Mouse (Mus musculus): ENCODE data around the gene Cdca4. TPM values are rescaled to one million over a fixed set of nuclear protein-coding genes. Genes with fewer than 3 reads are reported as not detected.

Cdca4 gene
- polyA plus RNA-seq, 1 experiment from 2014 or later = 199 TPM

DNA sequence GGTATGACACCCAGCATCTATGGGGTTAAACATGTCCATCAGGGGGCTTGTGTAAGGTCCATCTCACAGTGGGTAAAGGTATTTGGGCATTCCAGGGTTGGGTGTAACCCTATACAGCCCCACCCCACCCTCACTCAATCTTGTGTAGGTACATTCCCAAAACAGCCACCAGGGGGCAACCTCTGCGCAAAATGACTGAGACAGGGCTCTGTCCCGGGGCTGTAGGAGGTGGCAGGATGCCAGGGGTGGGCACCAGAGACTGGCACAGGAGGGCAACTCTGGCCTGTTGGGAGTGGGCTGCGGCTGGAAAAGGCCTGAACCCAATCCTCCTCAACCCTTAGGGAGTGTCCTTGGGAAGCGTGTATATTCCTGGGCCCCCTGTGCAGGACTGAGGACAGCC, 28.7 kb downstream of the Cdca4 start:
- Histone ChIP-seq H3K9me3 (no peaks in the 10 kb centered on the region), H3K4me3 (no peak overlapping the region), H3K36me3 (replicated peaks) (no peaks in the 10 kb centered on the region), H3K27me3 (ENCODE audit: poor library complexity, severe bottlenecking) (peaks cover 92% of the 10 kb centered on the region), H3K27ac (no peak overlapping the region), H3K4me1 (peaks cover 35% of the 10 kb centered on the region)
- WGBS = 14% methylated on average over 4 of the region's 4 CpGs
- DNase-seq (ENCODE audit: extremely low spot score, low spot score) = peak; percentile 72

- peaks cover 46% of the 10 kb centered on the region for H3K4me1 ChIP-seq
These were observed 29.8 kb downstream of the Cdca4 start for GRCm38 (mm10) chr12:112799237-112799970.

GRCm38 (mm10) chr12:112798716-112799115, 30.5 kb downstream of the Cdca4 start:
- DNase-seq (ENCODE audit: extremely low spot score, low spot score) = no peak
- Histone ChIP-seq H3K27me3 (ENCODE audit: poor library complexity, severe bottlenecking) (peaks cover 84% of the 10 kb centered on the region), H3K27ac (no peak overlapping the region), H3K4me3 (no peak overlapping the region), H3K4me1 (peaks cover 49% of the 10 kb centered on the region), H3K36me3 (replicated peaks) (no peaks in the 10 kb centered on the region), H3K9me3 (no peaks in the 10 kb centered on the region)
- WGBS = 68% methylated on average over 5 of the region's 5 CpGs

More at GRCm38 (mm10) chr12:112799237-112799970, 29.8 kb downstream of the Cdca4 start:
- 82% methylated on average over 10 of the region's 10 CpGs for WGBS
- no peaks in the 10 kb centered on the region for H3K36me3 ChIP-seq (replicated peaks)
- H3K27ac ChIP-seq = no peak overlapping the region
- no peak overlapping the region; the same call in 1 of the 2 replicates for H3K4me3 ChIP-seq
- H3K9me3 ChIP-seq = no peaks in the 10 kb centered on the region
- peaks cover 90% of the 10 kb centered on the region for H3K27me3 ChIP-seq (ENCODE audit: poor library complexity, severe bottlenecking)
- DNase-seq (ENCODE audit: extremely low spot score, low spot score) = no peak

- DNase-seq (ENCODE audit: extremely low spot score, low spot score) = no peak
- Histone ChIP-seq H3K27me3 (ENCODE audit: poor library complexity, severe bottlenecking) (peaks cover 79% of the 10 kb centered on the region), H3K36me3 (replicated peaks) (no peaks in the 10 kb centered on the region), H3K4me1 (peaks cover 50% of the 10 kb centered on the region), H3K4me3 (no peak overlapping the region), H3K9me3 (no peaks in the 10 kb centered on the region), H3K27ac (no peak overlapping the region)
- 55% methylated on average over 5 of the region's 5 CpGs for WGBS
These were observed 30.9 kb downstream of the Cdca4 start for GRCm38 (mm10) chr12:112798332-112798681.

GRCm38 (mm10) chr12:112797672-112798331, 31.4 kb downstream of the Cdca4 start:
- no peak for DNase-seq (ENCODE audit: extremely low spot score, low spot score)
- Histone ChIP-seq H3K4me1 (peaks cover 45% of the 10 kb centered on the region), H3K4me3 (no peak overlapping the region), H3K27ac (no peak overlapping the region), H3K36me3 (replicated peaks) (no peaks in the 10 kb centered on the region), H3K9me3 (no peaks in the 10 kb centered on the region), H3K27me3 (ENCODE audit: poor library complexity, severe bottlenecking) (peaks cover 74% of the 10 kb centered on the region)
- 69% methylated on average over 15 of the region's 15 CpGs for WGBS

DNA sequence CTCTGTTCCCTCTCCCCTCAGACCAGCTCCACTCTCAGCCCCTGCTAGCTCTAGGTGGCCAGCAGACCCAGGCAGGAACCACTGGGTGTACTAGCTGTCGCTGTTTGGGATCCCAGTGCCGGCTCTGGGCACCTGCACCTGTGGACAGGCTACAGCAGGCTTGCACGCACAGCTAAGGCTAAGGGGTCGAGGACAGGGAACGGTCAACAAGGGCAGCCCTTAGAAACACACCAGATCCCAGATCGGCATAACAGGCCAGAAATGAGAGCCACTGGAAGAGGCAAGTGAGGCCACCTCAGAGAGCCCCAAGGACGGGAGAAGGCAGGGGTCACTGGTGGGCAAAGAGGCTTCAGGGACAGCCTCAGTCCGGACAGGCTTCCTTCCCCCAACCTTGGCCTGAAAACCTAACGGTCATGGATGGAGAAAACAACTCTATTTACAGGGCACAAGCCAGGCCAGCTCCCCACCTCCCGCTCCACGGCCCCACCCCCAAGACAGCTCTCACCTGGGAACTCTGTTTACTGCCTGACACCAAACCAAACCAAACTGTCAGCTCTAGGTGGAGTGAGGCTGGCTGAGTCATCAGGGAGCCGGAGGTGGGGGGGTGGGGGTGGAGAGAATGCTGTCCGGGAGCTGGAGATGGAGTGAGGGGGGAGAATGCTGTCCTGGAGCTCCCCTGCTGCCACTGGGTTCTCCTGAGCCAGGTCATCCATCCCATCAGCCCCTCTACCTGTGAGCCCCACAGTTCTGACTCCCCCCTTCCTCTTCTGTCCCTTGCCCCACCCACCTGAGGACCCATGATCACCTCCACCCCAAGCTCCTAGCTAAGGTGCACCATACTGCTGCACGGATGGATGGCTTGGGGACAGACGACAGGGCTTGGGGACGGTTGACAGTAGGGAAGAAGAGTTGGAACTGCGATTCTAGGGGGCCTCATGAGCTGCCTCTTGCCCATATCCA, 32.4 kb downstream of the Cdca4 start:
- H3K27ac ChIP-seq = no peak overlapping the region
- no peaks in the 10 kb centered on the region for H3K9me3 ChIP-seq
- peaks cover 65% of the 10 kb centered on the region for H3K27me3 ChIP-seq (ENCODE audit: poor library complexity, severe bottlenecking)
- H3K36me3 ChIP-seq (replicated peaks) = no peaks in the 10 kb centered on the region
- H3K4me1 ChIP-seq = peaks cover 36% of the 10 kb centered on the region
- 58% methylated on average over 17 of the region's 17 CpGs for WGBS
- DNase-seq (ENCODE audit: extremely low spot score, low spot score) = no peak
- no peak overlapping the region for H3K4me3 ChIP-seq

GRCm38 (mm10) chr12:112795466-112796104, 33.6 kb downstream of the Cdca4 start:
- H3K27ac ChIP-seq = no peak overlapping the region
- no peak overlapping the region for H3K4me3 ChIP-seq
- peaks cover 31% of the 10 kb centered on the region for H3K4me1 ChIP-seq
- no peaks in the 10 kb centered on the region for H3K36me3 ChIP-seq (replicated peaks)
- H3K27me3 ChIP-seq (ENCODE audit: poor library complexity, severe bottlenecking) = peaks cover 52% of the 10 kb centered on the region
- 63% methylated on average over 18 of the region's 18 CpGs for WGBS
- no peaks in the 10 kb centered on the region for H3K9me3 ChIP-seq
- no peak for DNase-seq (ENCODE audit: extremely low spot score, low spot score)

DNA sequence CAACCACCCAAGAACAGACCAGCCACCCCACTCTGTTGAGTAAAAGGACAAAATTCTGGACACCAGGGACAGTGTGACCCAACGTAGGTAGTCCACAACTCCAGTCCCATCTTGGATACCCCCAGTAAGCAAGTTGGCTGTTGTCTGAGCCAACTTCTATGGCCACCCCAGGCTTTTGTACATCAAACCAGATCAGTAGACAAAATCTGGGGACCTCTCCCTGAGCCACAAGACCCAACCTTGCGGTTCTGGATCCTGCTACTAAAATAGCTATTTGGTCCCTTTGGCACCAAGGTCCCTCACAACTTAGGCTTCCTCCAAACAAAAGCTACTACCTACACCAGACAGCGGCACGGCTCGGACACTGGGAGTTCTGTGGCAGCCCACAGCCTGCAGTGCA, 34.2 kb downstream of the Cdca4 start:
- DNase-seq (ENCODE audit: extremely low spot score, low spot score) = no peak
- H3K27ac ChIP-seq = no peak overlapping the region
- peaks cover 46% of the 10 kb centered on the region for H3K27me3 ChIP-seq (ENCODE audit: poor library complexity, severe bottlenecking)
- H3K9me3 ChIP-seq = no peaks in the 10 kb centered on the region
- no peak overlapping the region for H3K4me3 ChIP-seq
- peaks cover 31% of the 10 kb centered on the region for H3K4me1 ChIP-seq
- 87% methylated on average over 5 of the region's 5 CpGs for WGBS
- no peaks in the 10 kb centered on the region for H3K36me3 ChIP-seq (replicated peaks)

DNA sequence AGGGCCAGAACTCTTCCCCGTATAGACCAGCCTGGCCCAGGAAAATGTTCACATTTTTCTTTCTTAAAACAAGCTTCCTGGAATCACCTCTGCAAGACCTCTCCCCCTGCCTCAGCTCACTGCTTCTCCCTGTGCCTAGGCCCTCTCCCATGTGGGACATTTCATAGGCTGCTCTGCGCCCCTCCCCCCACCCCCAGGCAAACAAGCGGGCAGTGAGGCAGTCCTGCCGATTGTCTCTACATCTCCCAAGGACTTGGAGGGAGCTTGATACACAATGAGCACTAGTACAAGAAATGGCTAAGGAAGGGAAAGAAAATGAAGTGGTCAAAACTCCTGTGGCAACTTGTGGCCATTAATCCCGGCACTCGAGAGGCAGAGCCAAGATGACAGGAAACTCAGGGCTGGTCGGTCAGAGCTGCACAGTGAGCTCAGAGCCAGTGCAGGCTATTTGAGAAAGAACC, 34.8 kb downstream of the Cdca4 start:
- Histone ChIP-seq H3K9me3 (no peaks in the 10 kb centered on the region), H3K4me3 (no peak overlapping the region), H3K27ac (peak overlapping the region; percentile 56; the same call in 1 of the 2 replicates), H3K27me3 (ENCODE audit: poor library complexity, severe bottlenecking) (peaks cover 40% of the 10 kb centered on the region), H3K36me3 (replicated peaks) (no peaks in the 10 kb centered on the region), H3K4me1 (peaks cover 31% of the 10 kb centered on the region)
- 31% methylated on average over 7 of the region's 7 CpGs for WGBS
- DNase-seq (ENCODE audit: extremely low spot score, low spot score) = no peak

GRCm38 (mm10) chr12:112793601-112794355, 35.4 kb downstream of the Cdca4 start:
- H3K27ac ChIP-seq = peak overlapping the region; percentile 56; the same call in 1 of the 2 replicates
- 78% methylated on average over 13 of the region's 13 CpGs for WGBS
- DNase-seq (ENCODE audit: extremely low spot score, low spot score) = no peak

GRCm38 (mm10) chr12:112791026-112791425, 38.2 kb downstream of the Cdca4 start:
- H3K27me3 ChIP-seq (ENCODE audit: poor library complexity, severe bottlenecking) = peaks cover 13% of the 10 kb centered on the region
- H3K4me1 ChIP-seq = peaks cover 31% of the 10 kb centered on the region
- no peak overlapping the region for H3K4me3 ChIP-seq
- no peak overlapping the region for H3K27ac ChIP-seq
- H3K9me3 ChIP-seq = no peaks in the 10 kb centered on the region
- H3K36me3 ChIP-seq (replicated peaks) = no peaks in the 10 kb centered on the region
- 85% methylated on average over 8 of the region's 8 CpGs for WGBS
- no peak for DNase-seq (ENCODE audit: extremely low spot score, low spot score)

More at GRCm38 (mm10) chr12:112793601-112794355, 35.4 kb downstream of the Cdca4 start:
- H3K4me3 ChIP-seq = no peak overlapping the region
- H3K9me3 ChIP-seq = no peaks in the 10 kb centered on the region
- H3K4me1 ChIP-seq = peaks cover 31% of the 10 kb centered on the region
- H3K27me3 ChIP-seq (ENCODE audit: poor library complexity, severe bottlenecking) = peaks cover 34% of the 10 kb centered on the region
- H3K36me3 ChIP-seq (replicated peaks) = no peaks in the 10 kb centered on the region
